Mouse (Mus musculus) hindbrain, postnatal 0 days (tissue): ENCODE measurements around the gene Bloc1s3. TPM values are rescaled to one million over a fixed set of nuclear protein-coding genes. Genes with fewer than 3 reads are reported as not detected.
A peak's percentile ranks its signal among the peaks of the same experiment; 100 is the strongest.

ENCODE experiments used
- ATAC-seq: fragments of 200-750 bp; cut with Nextera tagmentation; 2 replicates; pipeline ENCODE4 v1.8.0; 2017; ENCODE audit warnings: mild to moderate bottlenecking, moderate TSS enrichment, moderate library complexity
- DNase-seq: peaks from one replicate; pipeline ENCODE4 v3.0.0-alpha.2; 2015; ENCODE audit warnings: low spot score
- H3K27ac ChIP-seq: fragments of 300-500 bp; sonication (generic); 2 replicates; pipeline ENCODE4 v1.5.1; 2014; ENCODE audit warnings: mild to moderate bottlenecking
- H3K27me3 ChIP-seq: fragments of 300-500 bp; sonication (generic); 2 replicates; pipeline ENCODE4 v1.6.1; 2014; ENCODE audit warnings: low read length, mixed read lengths; ENCODE audit not compliant: insufficient read depth
- H3K36me3 ChIP-seq: fragments of 300-500 bp; sonication (generic); 2 replicates; pipeline ENCODE4 v1.6.1; 2014; ENCODE audit warnings: low read length, mixed read lengths; ENCODE audit not compliant: insufficient read depth
- H3K4me1 ChIP-seq: fragments of 300-500 bp; sonication (generic); 2 replicates; pipeline ENCODE4 v1.6.1; 2014; ENCODE audit warnings: antibody characterized with exemption, low read length, mixed read lengths; ENCODE audit not compliant: insufficient read depth
- H3K4me2 ChIP-seq: fragments of 300-500 bp; sonication (generic); 2 replicates; pipeline ENCODE4 v1.6.1; 2014; ENCODE audit warnings: low read depth, mild to moderate bottlenecking, low read length, moderate library complexity, mixed read lengths
- H3K4me3 ChIP-seq: fragments of 300-500 bp; sonication (generic); 2 replicates; pipeline ENCODE4 v1.5.1; 2014; ENCODE audit warnings: low read length
- H3K9ac ChIP-seq: fragments of 300-500 bp; sonication (generic); replicated peaks from 2 replicates; pipeline ENCODE4 v1.6.1; 2014; ENCODE audit warnings: mild to moderate bottlenecking, low read length, moderate library complexity, mixed read lengths
- H3K9me3 ChIP-seq: fragments of 300-500 bp; sonication (generic); 2 replicates; pipeline ENCODE4 v1.6.1; 2016; ENCODE audit warnings: low read length, mixed read lengths
- CTCF ChIP-seq: IDR thresholded peaks from 2 replicates; pipeline ENCODE4 v1.5.1; 2016; ENCODE audit warnings: antibody characterized with exemption, control low read depth, low read depth
- WGBS: fragments of 180-500 bp; shearing (Covaris S2); extraction: QIAGEN DNeasy Blood & Tissue Kit; methylation state at CpG from one replicate; pipeline ENCODE4 v1.1.7; 2014; 5-methylcytosine and 5-hydroxymethylcytosine counted together
- polyA plus RNA-seq: library from polyadenylated mRNA; unstranded; fragments of >200 nt; fragmentation: Nextera tagmentation; extraction: Ambion mirVana; gene quantifications from 2 replicates; pipeline ENCODE4 v1.2.1, GENCODE M21; 2015
- total RNA-seq: library from RNA; depleted of rRNA; stranded (reverse); fragments of >200 nt; gene quantifications from 2 replicates; pipeline ENCODE4 v1.2.3, GENCODE M21; 2014

Bloc1s3 gene
- total and polyA plus RNA-seq, 2 experiments from 2014 or later, result 4.3 to 18.8 TPM

GRCm38 (mm10) chr7:19547344-19547969 is 39.3 kb upstream of the Bloc1s3 start:
- WGBS, result 41% methylated on average over 2 of the region's 2 CpGs
- Histone ChIP-seq H3K4me3 (no peak overlapping the region), H3K27me3 (no peaks in the 10 kb centered on the region), H3K4me2 (no peak overlapping the region), H3K36me3 (no peaks in the 10 kb centered on the region), H3K9ac (no peak overlapping the region), H3K27ac (no peak overlapping the region), H3K9me3 (no peaks in the 10 kb centered on the region), H3K4me1 (peaks cover 5% of the 10 kb centered on the region)
- no peak for TF ChIP-seq CTCF
- DNase-seq, result no peak
- ATAC-seq, result no peak

- no peak for TF ChIP-seq CTCF
- DNase-seq (no peak), ATAC-seq (no peak)
- no peak overlapping the region for H3K4me2 ChIP-seq
- no peaks in the 10 kb centered on the region for H3K9me3 ChIP-seq
- no peak overlapping the region for H3K4me3 ChIP-seq
- no peaks in the 10 kb centered on the region for H3K36me3 ChIP-seq
- H3K27ac ChIP-seq, result no peak overlapping the region
- H3K4me1 ChIP-seq, result peaks cover 19% of the 10 kb centered on the region
- H3K9ac ChIP-seq, result no peak overlapping the region
- no peaks in the 10 kb centered on the region for H3K27me3 ChIP-seq
- WGBS, result 60% methylated on average over 3 of the region's 3 CpGs
Measured at GRCm38 (mm10) chr7:19546007-19546406, 37.8 kb upstream of the Bloc1s3 start.

GRCm38 (mm10) chr7:19543584-19543983 is 35.4 kb upstream of the Bloc1s3 start:
- Histone ChIP-seq H3K4me1 (peaks cover 19% of the 10 kb centered on the region), H3K9me3 (no peaks in the 10 kb centered on the region), H3K36me3 (no peaks in the 10 kb centered on the region), H3K4me2 (no peak overlapping the region), H3K27ac (no peak overlapping the region), H3K4me3 (no peak overlapping the region), H3K9ac (no peak overlapping the region), H3K27me3 (no peaks in the 10 kb centered on the region)
- 59% methylated on average over 6 of the region's 6 CpGs for WGBS
- DNase-seq, result no peak
- TF ChIP-seq CTCF, result peak; percentile 66
- ATAC-seq, result no peak

DNA sequence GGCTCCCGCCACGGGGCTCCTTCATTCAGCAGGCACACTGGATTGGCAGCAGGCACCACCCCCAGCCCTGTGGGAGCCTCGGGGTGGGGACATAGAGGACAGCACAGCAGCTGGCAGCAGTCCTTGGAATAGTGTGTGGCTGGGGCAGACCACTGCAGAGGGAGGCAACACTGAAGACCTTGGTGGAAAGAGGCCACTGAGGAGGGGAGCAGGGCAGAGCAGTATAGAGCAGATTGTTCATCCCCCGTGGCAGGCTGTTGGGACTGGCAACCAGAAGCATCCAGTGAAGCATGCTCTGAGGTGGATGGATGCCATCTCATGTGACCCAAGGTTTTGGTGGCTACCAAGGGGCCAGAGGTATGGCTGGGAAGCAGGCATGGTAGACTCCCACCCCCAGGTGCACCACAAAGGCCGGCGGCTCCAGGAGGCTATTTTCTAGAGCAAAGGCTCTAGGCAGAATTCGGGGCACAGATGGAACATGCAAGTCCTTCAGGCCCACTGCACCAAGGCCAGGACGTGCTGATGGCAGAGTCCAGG is 34.1 kb upstream of the Bloc1s3 start:
- Histone ChIP-seq H3K27ac (peak overlapping the region; percentile 64; the same call in 1 of the 2 replicates), H3K9me3 (no peaks in the 10 kb centered on the region), H3K9ac (no peak overlapping the region), H3K4me3 (no peak overlapping the region), H3K4me2 (no peak overlapping the region), H3K4me1 (peaks cover 19% of the 10 kb centered on the region), H3K27me3 (no peaks in the 10 kb centered on the region), H3K36me3 (no peaks in the 10 kb centered on the region)
- WGBS, result 36% methylated on average over 8 of the region's 8 CpGs
- peak; percentile 95 for ATAC-seq
- DNase-seq, result peak; percentile 80
- TF ChIP-seq CTCF, result no peak

DNA sequence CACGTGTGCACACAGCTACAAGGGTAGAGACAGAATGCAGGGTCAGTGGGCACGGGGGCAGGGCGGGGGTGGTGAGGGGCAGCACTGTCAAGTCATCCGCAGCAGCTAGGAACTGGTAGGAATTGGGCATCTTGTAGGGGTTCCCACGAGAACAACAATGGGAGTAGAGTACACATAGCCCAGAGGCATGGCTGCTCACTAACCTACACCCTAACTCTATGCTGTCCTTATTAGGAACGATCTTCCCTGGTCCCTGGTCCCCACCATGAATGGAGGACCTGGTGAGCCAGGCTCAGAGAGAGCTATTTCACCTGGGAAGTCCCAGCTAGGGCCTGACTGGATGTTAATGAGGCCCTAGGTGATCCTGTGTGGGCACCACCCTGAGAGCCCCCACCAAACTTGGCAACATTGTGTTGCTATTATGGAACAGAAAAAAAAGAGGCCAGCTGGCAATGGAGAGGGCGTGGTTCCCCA is 33.6 kb upstream of the Bloc1s3 start:
- Histone ChIP-seq H3K4me1 (peaks cover 19% of the 10 kb centered on the region), H3K27ac (peak overlapping the region; percentile 64), H3K4me3 (no peak overlapping the region), H3K4me2 (no peak overlapping the region), H3K36me3 (no peaks in the 10 kb centered on the region), H3K27me3 (no peaks in the 10 kb centered on the region), H3K9ac (no peak overlapping the region), H3K9me3 (no peaks in the 10 kb centered on the region)
- TF ChIP-seq CTCF, result no peak
- DNase-seq (no peak), ATAC-seq (no peak; the same call in 1 of the 2 replicates)
- WGBS, result 51% methylated on average over 7 of the region's 7 CpGs

DNA sequence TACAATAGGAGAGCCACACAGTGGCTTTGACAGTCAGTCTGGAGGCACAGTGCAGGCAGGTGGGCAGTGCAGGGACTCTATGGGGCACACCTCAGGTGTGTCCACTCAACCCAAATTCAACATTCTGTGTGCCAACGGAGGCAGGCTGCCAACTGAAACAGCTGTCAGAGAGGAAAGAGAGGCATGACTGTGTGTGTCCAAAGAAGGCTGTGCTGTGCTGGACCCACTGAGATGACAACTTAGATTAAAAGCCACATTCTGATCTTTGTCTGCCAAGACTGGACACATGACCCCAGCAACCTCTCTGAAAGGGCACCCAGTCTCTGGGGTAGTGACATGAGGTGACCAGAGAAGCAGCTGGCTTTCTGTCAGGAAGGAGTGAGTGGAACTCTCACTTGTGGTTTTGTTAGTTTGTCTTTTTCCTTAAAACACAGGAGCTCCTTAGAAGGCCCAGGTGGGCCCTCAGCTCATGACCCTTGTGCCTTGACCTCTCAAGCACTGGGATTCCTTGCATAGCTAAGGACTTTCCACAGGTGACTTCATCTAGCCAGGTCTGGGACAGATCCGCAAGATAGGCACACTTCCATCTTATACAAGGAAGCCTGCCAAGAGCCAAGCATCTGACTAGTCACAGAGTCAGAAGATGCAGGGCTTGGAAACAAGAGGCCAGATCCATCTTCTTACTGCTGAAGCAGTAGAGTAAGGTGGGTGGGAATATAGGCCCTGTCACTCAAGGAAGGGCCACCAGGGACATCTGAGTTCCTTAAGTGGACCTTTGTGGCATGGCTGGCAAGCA is 32.8 kb upstream of the Bloc1s3 start:
- Histone ChIP-seq H3K9ac (no peak overlapping the region), H3K4me3 (no peak overlapping the region), H3K36me3 (no peaks in the 10 kb centered on the region), H3K27ac (no peak overlapping the region), H3K4me2 (no peak overlapping the region), H3K4me1 (peaks cover 19% of the 10 kb centered on the region), H3K9me3 (no peaks in the 10 kb centered on the region), H3K27me3 (no peaks in the 10 kb centered on the region)
- DNase-seq (no peak), ATAC-seq (no peak)
- no peak for TF ChIP-seq CTCF
- WGBS, result 62% methylated on average over 2 of the region's 2 CpGs
